In the genomic region with DNA sequence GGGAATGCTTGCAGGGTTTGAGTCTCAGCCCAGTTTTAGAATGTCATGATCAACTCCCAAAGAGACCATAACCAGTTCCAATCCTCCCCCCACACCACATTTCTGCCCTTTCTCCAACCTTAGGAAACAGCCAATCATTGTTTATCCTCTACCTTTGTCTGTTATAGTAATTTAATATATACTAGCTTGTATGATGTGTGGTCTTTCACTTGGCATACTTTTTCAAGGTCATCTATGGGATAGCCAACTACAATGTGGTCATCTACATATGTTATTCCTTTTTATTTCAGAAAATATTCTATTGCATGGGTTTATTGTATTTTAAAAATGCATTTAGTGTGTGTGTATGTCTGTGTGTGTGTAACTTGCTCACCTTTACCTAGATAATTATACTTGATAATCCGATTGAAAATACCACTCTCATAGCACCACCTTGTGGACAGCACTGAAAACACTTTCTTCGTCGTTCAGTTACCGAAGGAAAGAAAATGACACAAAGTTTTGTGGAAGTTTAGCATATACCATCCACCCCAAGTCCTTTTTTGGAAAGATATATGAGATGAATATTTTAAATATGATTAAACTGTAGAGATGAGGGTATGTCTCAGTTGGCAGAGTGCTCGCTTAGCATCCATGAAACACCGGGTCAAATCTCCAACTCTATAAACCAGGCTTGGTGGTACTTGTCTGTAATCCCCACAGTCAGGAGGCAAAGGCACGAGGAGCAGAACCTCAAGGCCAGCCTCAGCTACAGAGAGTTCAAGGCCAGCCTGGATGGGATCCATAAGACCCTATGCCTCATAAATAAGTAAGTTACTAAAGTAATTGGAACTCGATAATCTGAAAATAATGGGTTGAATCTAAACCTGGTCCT, we compare ENCODE assay signal across 10 mouse cellular contexts. TPM values are rescaled to one million over a fixed set of nuclear protein-coding genes. Genes with fewer than 3 reads are reported as not detected.
DNase-seq lines count a peak whose midpoint lies in the region; TF ChIP-seq lines count a peak whose summit lies in the region.
"Had no signal": no experiment of that assay in that cellular context is flagged by ENCODE, and none has a peak within 500 bp of the region (broad histone marks: within the 10 kb centered on the region; RNA-seq: fewer than 3 reads in every experiment).

No protein-coding gene starts in this region.

- H3K9me3 ChIP-seq in heart, embryonic 10.5 days, result no peaks in the 10 kb centered on the region
- H3K9me3 ChIP-seq in ES-E14 (ENCODE audit: control insufficient read depth, insufficient read depth, low read depth, low read length), result no peaks in the 10 kb centered on the region

- no peak overlapping the region for H3K4me3 ChIP-seq in heart, embryonic 10.5 days
- no peak overlapping the region for H3K4me3 ChIP-seq in ES-E14 (ENCODE audit: insufficient read depth in 1 of 2, low read depth in 1 of 2, low read length in 2 of 2, poor library complexity in 1 of 2, severe bottlenecking in 1 of 2)

- no peaks in the 10 kb centered on the region for H3K4me1 ChIP-seq in heart, embryonic 10.5 days
- peaks cover 0 to 2% of the 10 kb centered on the region in 2 experiments; a peak in 1 of 4 replicates for H3K4me1 ChIP-seq in ES-E14 (ENCODE audit: control insufficient read depth in 2 of 2, insufficient read depth in 2 of 2, low read length in 2 of 2, poor library complexity in 1 of 2)

- in situ Hi-C loops in ES-E14 (cut with MboI; ENCODE audit: low sequenced_read_pairs in 2 of 2, unreplicated experiment in 2 of 2), result loop anchor here in 1 of 2 experiments (10.0 kb wide), 1 partner anchor 130 kb away; no protein-coding TSS in a partner anchor

- no peak overlapping the region for H3K27ac ChIP-seq in heart, embryonic 10.5 days
- no peak overlapping the region for H3K27ac ChIP-seq in ES-E14 (ENCODE audit: insufficient read depth, low read depth, low read length, poor library complexity, severe bottlenecking)

- WGBS in heart, embryonic 10.5 days, result 34% methylated on average over 8 of the region's 8 CpGs

- H3K9ac ChIP-seq in ES-E14 (ENCODE audit: insufficient read depth, low read depth, low read length, poor library complexity, severe bottlenecking), result no peak overlapping the region

- no peaks in the 10 kb centered on the region for H3K36me3 ChIP-seq in heart, embryonic 10.5 days
- H3K36me3 ChIP-seq in ES-E14 (ENCODE audit: control insufficient read depth, insufficient read depth, low read length, poor library complexity, severe bottlenecking), result no peaks in the 10 kb centered on the region

- H3K27me3 ChIP-seq in heart, embryonic 10.5 days (ENCODE audit: insufficient read depth, poor library complexity, severe bottlenecking), result peaks cover 6% of the 10 kb centered on the region; the same call in 1 of the 2 replicates

- peak; percentile 20 for DNase-seq in heart, postnatal 4 days
- no peak for DNase-seq in heart, embryonic 10.5 days (ENCODE audit: low spot score)
- DNase-seq in 3T3-L1 (ENCODE audit: low read depth, low spot score), result peak; percentile 63
- DNase-seq in ES-E14 (ENCODE audit: low read depth, low spot score), result peak; percentile 22
- peak; percentile 31 for DNase-seq in embryo, embryonic 9.5 days (ENCODE audit: extremely low spot score)
- peak; percentile 51 for DNase-seq in lung, postnatal 36 days
- DNase-seq in spleen, adult 12 weeks (ENCODE audit: low spot score), result no peak
- no peak for DNase-seq in urinary bladder, adult 18-20 months (ENCODE audit: low spot score in 2 of 2)

TF ChIP-seq in ES-E14, 5 proteins besides CTCF, POLR2A, EP300 and RAD21:
- no peak for TF ChIP-seq ZC3H11A (IDR thresholded peaks at IDR 0.05; ENCODE audit: borderline replicate concordance, low read depth, low read length)
- TF ChIP-seq ZNF384 (IDR thresholded peaks at IDR 0.05; ENCODE audit: low read depth, low read length), result no peak
- TF ChIP-seq HCFC1 (IDR thresholded peaks at IDR 0.05; ENCODE audit: borderline replicate concordance, insufficient read depth, low read length), result no peak
- TF ChIP-seq MAFK (IDR thresholded peaks at IDR 0.05; ENCODE audit: insufficient read depth, low read depth, low read length), result no peak
- no peak for TF ChIP-seq CHD2 (IDR thresholded peaks at IDR 0.05; ENCODE audit: low read depth, low read length)

RNA-seq across cellular contexts. Expression of gene Mindy4b-ps, which starts 37.7 kb away (rescaled TPM):
- under 1 TPM; 0.32 to 0.41 TPM for total RNA-seq in heart, postnatal 4 days (2021)
- polyA plus RNA-seq in heart, embryonic 10.5 days (2016; fragmentation: Nextera tagmentation; extraction: Ambion mirVana), result not detected in 2 replicates
- total RNA-seq in ES-E14 (2012; rRNA removed), result not detected in 2 replicates
- polyA plus RNA-seq: large intestine, adult 2 months; neural tube, embryonic 14.5 days had no signal

Comparison
In these comparisons a context has a peak if more than half of its experiments do, and no peak if none do; other contexts are left out.
1. DNase-seq: peak in heart, postnatal 4 days (single experiment), 3T3-L1 (single experiment), ES-E14 (single experiment), embryo, embryonic 9.5 days (single experiment) and lung, postnatal 36 days (single experiment); none in heart, embryonic 10.5 days (single experiment), spleen, adult 12 weeks (single experiment) and urinary bladder, adult 18-20 months (0 of 2).